In the genomic region with DNA sequence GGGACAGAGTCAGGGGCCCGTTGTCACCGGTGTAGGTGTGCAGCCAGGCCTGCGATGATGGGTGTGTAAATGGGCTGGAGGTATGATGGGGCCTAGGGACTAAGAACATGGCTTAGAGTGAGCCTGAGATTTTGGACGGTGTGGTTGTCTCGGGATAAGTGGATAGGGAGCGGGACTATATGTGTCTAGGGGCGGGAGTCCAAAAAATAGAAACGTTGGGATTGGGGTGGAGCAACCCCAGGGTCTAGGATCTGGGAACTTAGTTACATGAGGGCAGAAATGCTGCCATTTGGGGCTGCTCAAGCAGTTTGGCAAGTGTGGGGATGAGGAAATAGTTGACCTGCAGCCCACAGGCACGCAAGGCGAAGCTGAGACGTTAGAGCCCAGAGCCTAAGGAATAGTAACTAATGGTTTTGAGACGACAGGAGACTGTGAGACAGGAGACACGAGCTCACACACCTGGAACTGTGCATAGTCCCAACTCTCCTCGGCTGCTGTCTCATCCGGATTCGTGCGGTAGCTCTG, we compare ENCODE assay signal across 10 mouse cellular contexts. TPM values are rescaled to one million over a fixed set of nuclear protein-coding genes. Genes with fewer than 3 reads are reported as not detected.
DNase-seq lines count a peak whose midpoint lies in the region; ATAC-seq and TF ChIP-seq lines count a peak whose summit lies in the region.
"Had no signal": no experiment of that assay in that cellular context is flagged by ENCODE, and none has a peak within 500 bp of the region (broad histone marks: within the 10 kb centered on the region; RNA-seq: fewer than 3 reads in every experiment).

No protein-coding gene starts in this region.

- H3K4me3 ChIP-seq in lung, embryonic 14.5 days (ENCODE audit: low read depth, low read length): peak overlapping the region; percentile 22; the same call in 1 of the 2 replicates
- peak overlapping the region; percentile 13 for H3K4me3 ChIP-seq in forebrain, embryonic 13.5 days
- peak overlapping the region; percentile 23; the same call in 1 of the 2 replicates for H3K4me3 ChIP-seq in intestine, embryonic 14.5 days (ENCODE audit: low read depth, low read length)
- no peak overlapping the region for H3K4me3 ChIP-seq in midbrain, postnatal 0 days (ENCODE audit: low read depth, low read length)

- peak overlapping the region; percentile 32 for H3K9ac ChIP-seq in lung, embryonic 14.5 days
- peak overlapping the region; percentile 27; the same call in 1 of the 2 replicates for H3K9ac ChIP-seq in forebrain, embryonic 13.5 days
- H3K9ac ChIP-seq in intestine, embryonic 14.5 days (ENCODE audit: low read length): 0 out of 2 replicates have a peak overlapping the region, but pooled peaks have one; percentile 7
- H3K9ac ChIP-seq in midbrain, postnatal 0 days (replicated peaks; ENCODE audit: low read length, poor library complexity, severe bottlenecking): 0 out of 2 replicates have a peak overlapping the region, but pooled peaks have one; percentile 8

- ATAC-seq in lung, embryonic 14.5 days (ENCODE audit: insufficient read depth): peak; percentile 21
- 0 out of 2 replicates have a peak, but pooled peaks have one; percentile 26 for ATAC-seq in forebrain, embryonic 13.5 days
- peak; percentile 6; the same call in 1 of the 2 replicates for ATAC-seq in intestine, embryonic 14.5 days (replicated peaks; ENCODE audit: low FRiP score, low TSS enrichment, low read depth)
- 0 out of 2 replicates have a peak, but pooled peaks have one; percentile 12 for ATAC-seq in midbrain, postnatal 0 days (ENCODE audit: low FRiP score)

- peak overlapping the region; percentile 58 for H3K4me2 ChIP-seq in lung, embryonic 14.5 days
- peak overlapping the region; percentile 49 for H3K4me2 ChIP-seq in forebrain, embryonic 13.5 days
- H3K4me2 ChIP-seq in intestine, embryonic 14.5 days (ENCODE audit: low read length): peak overlapping the region; percentile 47
- H3K4me2 ChIP-seq in midbrain, postnatal 0 days (ENCODE audit: low read depth, low read length, poor library complexity, severe bottlenecking): no peak overlapping the region

- no peaks in the 10 kb centered on the region for H3K9me3 ChIP-seq in lung, embryonic 14.5 days (ENCODE audit: low read depth, low read length)
- H3K9me3 ChIP-seq in forebrain, embryonic 13.5 days (replicated peaks): no peaks in the 10 kb centered on the region
- no peaks in the 10 kb centered on the region for H3K9me3 ChIP-seq in intestine, embryonic 14.5 days (ENCODE audit: control insufficient read depth, low read length)
- no peaks in the 10 kb centered on the region for H3K9me3 ChIP-seq in midbrain, postnatal 0 days (ENCODE audit: low read length)

- H3K27me3 ChIP-seq in lung, embryonic 14.5 days (ENCODE audit: insufficient read depth, low read length): no peaks in the 10 kb centered on the region
- peaks cover 40% of the 10 kb centered on the region for H3K27me3 ChIP-seq in forebrain, embryonic 13.5 days
- no peaks in the 10 kb centered on the region for H3K27me3 ChIP-seq in intestine, embryonic 14.5 days (replicated peaks; ENCODE audit: control insufficient read depth, insufficient read depth, low read length)
- peaks cover 5% of the 10 kb centered on the region; the same call in 1 of the 2 replicates for H3K27me3 ChIP-seq in midbrain, postnatal 0 days (ENCODE audit: insufficient read depth, low read length)

- TF ChIP-seq CTCF in lung, embryonic 14.5 days (IDR thresholded peaks at IDR 0.05; ENCODE audit: low read depth): no peak
- TF ChIP-seq CTCF in midbrain, postnatal 0 days (IDR thresholded peaks at IDR 0.05): no peak

- DNase-seq in lung, embryonic 14.5 days: peak; percentile 31
- DNase-seq in lung, postnatal 25 days (ENCODE audit: low spot score): no peak
- DNase-seq in intestine, embryonic 14.5 days (ENCODE audit: low spot score): no peak
- DNase-seq in midbrain, postnatal 0 days (ENCODE audit: low spot score): no peak
- no peak for DNase-seq in cerebellum, adult 11-12 months
- DNase-seq in ovary, postnatal 36 days (ENCODE audit: low spot score): no peak
- no peak for DNase-seq in gastrocnemius, adult 8-10 months (ENCODE audit: low spot score in 2 of 2)
- DNase-seq: cerebellum, postnatal 25 days had no signal

- 28% methylated on average over 17 of the region's 17 CpGs for WGBS in lung, embryonic 14.5 days
- 31% methylated on average over 17 of the region's 17 CpGs for WGBS in forebrain, embryonic 13.5 days
- 33% methylated on average over 17 of the region's 17 CpGs for WGBS in intestine, embryonic 14.5 days
- 43% methylated on average over 17 of the region's 17 CpGs for WGBS in midbrain, postnatal 0 days

- no peak overlapping the region for H3K27ac ChIP-seq in lung, embryonic 14.5 days (ENCODE audit: low read depth)
- H3K27ac ChIP-seq in forebrain, embryonic 13.5 days: peak overlapping the region; percentile 68; the same call in 1 of the 2 replicates
- 0 out of 2 replicates have a peak overlapping the region, but pooled peaks have one; percentile 33 for H3K27ac ChIP-seq in intestine, embryonic 14.5 days (ENCODE audit: low read depth)
- H3K27ac ChIP-seq in midbrain, postnatal 0 days (ENCODE audit: low read depth, low read length): no peak overlapping the region

- peaks cover 7% of the 10 kb centered on the region for H3K4me1 ChIP-seq in lung, embryonic 14.5 days (ENCODE audit: insufficient read depth)
- H3K4me1 ChIP-seq in forebrain, embryonic 13.5 days: peaks cover 38% of the 10 kb centered on the region
- peaks cover 24% of the 10 kb centered on the region for H3K4me1 ChIP-seq in intestine, embryonic 14.5 days (replicated peaks; ENCODE audit: control insufficient read depth, insufficient read depth, low read length)
- H3K4me1 ChIP-seq in midbrain, postnatal 0 days (ENCODE audit: insufficient read depth, low read length): peaks cover 9% of the 10 kb centered on the region; the same call in 1 of the 2 replicates

- peaks cover 35% of the 10 kb centered on the region for H3K36me3 ChIP-seq in lung, embryonic 14.5 days (ENCODE audit: insufficient read depth)
- peaks cover 23% of the 10 kb centered on the region for H3K36me3 ChIP-seq in forebrain, embryonic 13.5 days (ENCODE audit: poor library complexity, severe bottlenecking)
- H3K36me3 ChIP-seq in intestine, embryonic 14.5 days (ENCODE audit: control insufficient read depth, insufficient read depth, low read length): peaks cover 33% of the 10 kb centered on the region
- no peaks in the 10 kb centered on the region for H3K36me3 ChIP-seq in midbrain, postnatal 0 days (ENCODE audit: insufficient read depth, low read length)

RNA-seq across cellular contexts. Expression of a gene that starts 3.2 kb away (rescaled TPM):
- 2.1 and 2.9 TPM in 2 replicates for polyA plus RNA-seq in lung, embryonic 14.5 days (2014; fragmentation: Nextera tagmentation; extraction: Ambion mirVana)
- 0.96 and 1.3 TPM in 2 replicates for polyA plus RNA-seq in forebrain, embryonic 13.5 days (2015; fragmentation: Nextera tagmentation; extraction: Ambion mirVana)
- polyA plus RNA-seq in intestine, embryonic 14.5 days (2014; fragmentation: Nextera tagmentation; extraction: Ambion mirVana): 2.6 and 3.0 TPM in 2 replicates
- 1.2 and 1.7 TPM in 2 replicates for total RNA-seq in midbrain, postnatal 0 days (2014; rRNA removed)
- polyA plus RNA-seq in midbrain, postnatal 0 days (2015; fragmentation: Nextera tagmentation; extraction: Ambion mirVana): 1.5 and 2.4 TPM in 2 replicates
- 1 to 10 TPM in 3 of 4 experiments, under 1 TPM in 1; 0.15 to 2.0 (median 1.2) TPM for total RNA-seq in gastrocnemius, adult 8-10 months (2022)

RNA-seq across cellular contexts. Expression of a gene that starts 5.2 kb away (rescaled TPM):
- not detected in 2 replicates for polyA plus RNA-seq in lung, embryonic 14.5 days (2014; fragmentation: Nextera tagmentation; extraction: Ambion mirVana)
- 0.11 and 0.23 TPM in 2 replicates for polyA plus RNA-seq in forebrain, embryonic 13.5 days (2015; fragmentation: Nextera tagmentation; extraction: Ambion mirVana)
- 0.24 TPM in 1 of 2 replicates, not detected in the other for polyA plus RNA-seq in intestine, embryonic 14.5 days (2014; fragmentation: Nextera tagmentation; extraction: Ambion mirVana)
- total RNA-seq in midbrain, postnatal 0 days (2014; rRNA removed): 0.16 and 1.3 TPM in 2 replicates
- 2.3 and 3.1 TPM in 2 replicates for polyA plus RNA-seq in midbrain, postnatal 0 days (2015; fragmentation: Nextera tagmentation; extraction: Ambion mirVana)
- not detected for total RNA-seq in gastrocnemius, adult 8-10 months (2022)
- polyA plus RNA-seq: large intestine, adult 2 months had no signal

RNA-seq across cellular contexts. Expression of a gene that starts 20.2 kb away (rescaled TPM):
- polyA plus RNA-seq in lung, embryonic 14.5 days (2014; fragmentation: Nextera tagmentation; extraction: Ambion mirVana): 204 and 222 TPM in 2 replicates
- polyA plus RNA-seq in forebrain, embryonic 13.5 days (2015; fragmentation: Nextera tagmentation; extraction: Ambion mirVana): 181 and 198 TPM in 2 replicates
- polyA plus RNA-seq in intestine, embryonic 14.5 days (2014; fragmentation: Nextera tagmentation; extraction: Ambion mirVana): 129 and 139 TPM in 2 replicates
- 31.2 and 54.8 TPM in 2 replicates for total RNA-seq in midbrain, postnatal 0 days (2014; rRNA removed)
- polyA plus RNA-seq in midbrain, postnatal 0 days (2015; fragmentation: Nextera tagmentation; extraction: Ambion mirVana): 16.8 and 17.0 TPM in 2 replicates
- 1 to 10 TPM in 3 of 4 experiments, under 1 TPM in 1; 0.77 to 3.1 (median 1.7) TPM for total RNA-seq in gastrocnemius, adult 8-10 months (2022)

RNA-seq across cellular contexts. Expression of a gene that starts 23.8 kb away (rescaled TPM):
- polyA plus RNA-seq in lung, embryonic 14.5 days (2014; fragmentation: Nextera tagmentation; extraction: Ambion mirVana): 0.45 TPM in 1 of 2 replicates, not detected in the other
- 0.59 and 0.63 TPM in 2 replicates for polyA plus RNA-seq in forebrain, embryonic 13.5 days (2015; fragmentation: Nextera tagmentation; extraction: Ambion mirVana)
- 0.80 and 1.0 TPM in 2 replicates for polyA plus RNA-seq in intestine, embryonic 14.5 days (2014; fragmentation: Nextera tagmentation; extraction: Ambion mirVana)
- 9.0 and 14.4 TPM in 2 replicates for total RNA-seq in midbrain, postnatal 0 days (2014; rRNA removed)
- polyA plus RNA-seq in midbrain, postnatal 0 days (2015; fragmentation: Nextera tagmentation; extraction: Ambion mirVana): 23.8 and 23.9 TPM in 2 replicates
- not detected for total RNA-seq in gastrocnemius, adult 8-10 months (2022)

RNA-seq across cellular contexts. Expression of a gene that starts 31.0 kb away (rescaled TPM):
- polyA plus RNA-seq in lung, embryonic 14.5 days (2014; fragmentation: Nextera tagmentation; extraction: Ambion mirVana): 0.19 and 0.38 TPM in 2 replicates
- polyA plus RNA-seq in forebrain, embryonic 13.5 days (2015; fragmentation: Nextera tagmentation; extraction: Ambion mirVana): 0.87 and 0.93 TPM in 2 replicates
- polyA plus RNA-seq in intestine, embryonic 14.5 days (2014; fragmentation: Nextera tagmentation; extraction: Ambion mirVana): 0.43 and 0.73 TPM in 2 replicates
- 0.24 and 0.38 TPM in 2 replicates for total RNA-seq in midbrain, postnatal 0 days (2014; rRNA removed)
- 0.32 and 0.50 TPM in 2 replicates for polyA plus RNA-seq in midbrain, postnatal 0 days (2015; fragmentation: Nextera tagmentation; extraction: Ambion mirVana)
- total RNA-seq in gastrocnemius, adult 8-10 months (2022): under 1 TPM in 1 of 4 experiments, not detected in 3; 0.25 TPM

Comparison
In these comparisons a context has a peak if more than half of its experiments do, and no peak if none do; other contexts are left out.
1. H3K27ac ChIP-seq: peak in forebrain, embryonic 13.5 days (single experiment) and intestine, embryonic 14.5 days (single experiment); none in lung, embryonic 14.5 days (single experiment) and midbrain, postnatal 0 days (single experiment).
2. Peak in every context shown above with its lines, with median percentiles within 50 percentile points of each other: ATAC-seq and H3K9ac ChIP-seq.